Mouse (Mus musculus) C2C12 (cell line): ENCODE measurements around the gene Pappa. TPM values are rescaled to one million over a fixed set of nuclear protein-coding genes. Genes with fewer than 3 reads are reported as not detected.

Experiments used
- H3K27me3 ChIP-seq: one replicate; pipeline ENCODE4 v1.6.1; 2011; ENCODE audit not compliant: control insufficient read depth, insufficient read depth, insufficient read length
- H3K36me3 ChIP-seq: one replicate; pipeline ENCODE4 v1.6.1; 2011; ENCODE audit not compliant: control insufficient read depth, insufficient read depth
- H3K4me3 ChIP-seq: one replicate; pipeline ENCODE4 v1.5.1; 2011; ENCODE audit warnings: mild to moderate bottlenecking, control low read depth; ENCODE audit not compliant: poor library complexity, insufficient read depth, severe bottlenecking
- H3K79me2 ChIP-seq: one replicate; pipeline ENCODE4 v1.6.1; 2011; ENCODE audit not compliant: control insufficient read depth, insufficient read depth
- H3K79me3 ChIP-seq: one replicate; pipeline ENCODE4 v1.6.1; 2011; ENCODE audit warnings: low read depth, control low read depth
- H3ac ChIP-seq: one replicate; pipeline ENCODE3; 2011; ENCODE audit warnings: low read depth; ENCODE audit not compliant: control insufficient read depth, insufficient read length
- CEBPB ChIP-seq: IDR thresholded peaks from one replicate; pipeline ENCODE4 v1.6.1; 2011; ENCODE audit warnings: low read depth, mild to moderate bottlenecking, control low read depth, moderate library complexity
- CTCF ChIP-seq: IDR thresholded peaks from one replicate; pipeline ENCODE4 v1.5.1; 2011; ENCODE audit not compliant: control insufficient read depth, insufficient read depth, insufficient read length
- FOSL1 ChIP-seq: IDR thresholded peaks from one replicate; pipeline ENCODE4 v1.8.0; 2011; ENCODE audit warnings: mild to moderate bottlenecking, low read length; ENCODE audit not compliant: poor library complexity, insufficient read depth, severe bottlenecking
- MAX ChIP-seq: IDR thresholded peaks from one replicate; pipeline ENCODE4 v1.6.1; 2011; ENCODE audit warnings: mild to moderate bottlenecking, control low read depth
- MYOD1 ChIP-seq: IDR thresholded peaks from one replicate; pipeline ENCODE4 v1.6.1; 2011; ENCODE audit warnings: low read depth; ENCODE audit not compliant: control insufficient read depth, insufficient read length
- MYOG ChIP-seq: IDR thresholded peaks from one replicate; pipeline ENCODE4 v1.6.1; 2011; ENCODE audit not compliant: control insufficient read depth, insufficient read length; ENCODE audit errors: extremely low read depth
- USF1 ChIP-seq: IDR thresholded peaks from one replicate; pipeline ENCODE4 v1.6.1; 2011; ENCODE audit warnings: low read depth, mild to moderate bottlenecking, control low read depth, moderate library complexity
- polyA plus RNA-seq: library from polyadenylated mRNA; unstranded; fragments of >200 nt; fragmentation: generic; extraction: Trizol; gene quantifications from one replicate; pipeline ENCODE4 v1.2.1, GENCODE M21; 2012; ENCODE audit warnings: missing spikeins

Gene Pappa
- polyA plus RNA-seq, 1 experiment, result 0.57 TPM

- no peak for TF ChIP-seq CEBPB
- TF ChIP-seq MYOD1, result no peak
- peak; percentile 23 for TF ChIP-seq MAX
- TF ChIP-seq CTCF, result no peak
- no peak for TF ChIP-seq FOSL1
- TF ChIP-seq MYOG, result no peak
- TF ChIP-seq USF1, result no peak
- Histone ChIP-seq H3K36me3 (no peaks in the 10 kb centered on the region), H3K4me3 (no peak overlapping the region), H3ac (no peak overlapping the region), H3K79me2 (no peaks in the 10 kb centered on the region), H3K79me3 (no peaks in the 10 kb centered on the region), H3K27me3 (no peaks in the 10 kb centered on the region)
Observed at GRCm38 (mm10) chr4:65187716-65188115, 63.7 kb downstream of the Pappa start.

GRCm38 (mm10) chr4:65188921-65189485, 65.0 kb downstream of the Pappa start:
- no peak overlapping the region for H3K4me3 ChIP-seq
- no peaks in the 10 kb centered on the region for H3K36me3 ChIP-seq
- no peaks in the 10 kb centered on the region for H3K27me3 ChIP-seq
- H3ac ChIP-seq, result no peak overlapping the region
- no peaks in the 10 kb centered on the region for H3K79me3 ChIP-seq
- TF ChIP-seq USF1, result no peak
- no peak for TF ChIP-seq MYOD1
- no peak for TF ChIP-seq FOSL1
- no peak for TF ChIP-seq CTCF
- no peak for TF ChIP-seq MYOG
- TF ChIP-seq CEBPB, result no peak
- no peak for TF ChIP-seq MAX
- no peaks in the 10 kb centered on the region for H3K79me2 ChIP-seq

DNA sequence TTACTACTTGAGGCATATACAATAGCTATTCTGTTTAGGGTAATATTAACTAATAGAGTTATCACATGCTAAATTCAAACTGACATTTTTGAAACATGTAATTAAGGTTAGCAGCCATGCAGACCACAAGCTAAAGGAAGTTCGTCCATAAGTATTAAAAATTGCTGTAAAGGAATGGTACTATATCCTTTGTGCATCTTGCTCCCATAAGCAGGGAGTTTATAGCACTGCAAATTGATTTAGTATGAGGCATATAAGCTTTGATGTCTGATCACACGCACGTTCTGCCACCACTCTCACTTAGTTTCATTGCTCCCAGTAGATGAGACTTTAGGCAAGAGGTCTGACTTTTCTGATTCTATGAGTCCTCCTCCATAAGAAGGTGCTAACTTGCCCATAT, 68.8 kb downstream of the Pappa start:
- no peaks in the 10 kb centered on the region for H3K36me3 ChIP-seq
- H3ac ChIP-seq, result no peak overlapping the region
- H3K79me2 ChIP-seq, result no peaks in the 10 kb centered on the region
- H3K79me3 ChIP-seq, result no peaks in the 10 kb centered on the region
- TF ChIP-seq USF1 (no peak), FOSL1 (no peak), MYOD1 (no peak), MAX (no peak), CTCF (no peak), CEBPB (no peak), MYOG (no peak)
- H3K27me3 ChIP-seq, result no peaks in the 10 kb centered on the region
- H3K4me3 ChIP-seq, result no peak overlapping the region

DNA sequence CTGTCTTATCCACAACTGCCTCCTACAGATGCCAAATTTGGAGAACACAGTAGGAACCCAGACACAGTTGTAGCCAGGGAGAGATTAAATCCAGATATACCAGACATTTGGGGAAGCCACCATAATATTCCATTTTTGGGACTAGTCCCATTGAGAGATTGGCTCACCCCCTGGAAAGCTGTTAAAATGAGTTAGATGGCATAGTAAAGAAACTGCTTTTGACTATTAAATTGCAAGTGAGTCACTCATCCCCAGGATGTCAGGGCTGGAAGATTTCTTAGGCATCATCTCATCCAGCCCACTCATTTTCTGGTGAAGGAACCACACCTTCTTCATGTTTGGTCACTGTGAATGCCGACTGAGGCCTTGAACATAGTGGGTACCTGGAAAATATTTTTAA, 72.0 kb downstream of the Pappa start:
- Histone ChIP-seq H3K79me3 (no peaks in the 10 kb centered on the region), H3K27me3 (no peaks in the 10 kb centered on the region), H3K36me3 (no peaks in the 10 kb centered on the region)

GRCm38 (mm10) chr4:65203666-65204065, 79.7 kb downstream of the Pappa start:
- TF ChIP-seq MYOD1 (no peak), CEBPB (peak; percentile 42)
- Histone ChIP-seq H3ac (no peak overlapping the region), H3K79me2 (no peaks in the 10 kb centered on the region), H3K4me3 (no peak overlapping the region), H3K27me3 (no peaks in the 10 kb centered on the region), H3K79me3 (no peaks in the 10 kb centered on the region), H3K36me3 (no peaks in the 10 kb centered on the region)

More for the DNA sequence above, 72.0 kb downstream of the Pappa start:
- Histone ChIP-seq H3K79me2 (no peaks in the 10 kb centered on the region), H3ac (no peak overlapping the region), H3K4me3 (no peak overlapping the region)
- TF ChIP-seq CTCF, result no peak

DNA sequence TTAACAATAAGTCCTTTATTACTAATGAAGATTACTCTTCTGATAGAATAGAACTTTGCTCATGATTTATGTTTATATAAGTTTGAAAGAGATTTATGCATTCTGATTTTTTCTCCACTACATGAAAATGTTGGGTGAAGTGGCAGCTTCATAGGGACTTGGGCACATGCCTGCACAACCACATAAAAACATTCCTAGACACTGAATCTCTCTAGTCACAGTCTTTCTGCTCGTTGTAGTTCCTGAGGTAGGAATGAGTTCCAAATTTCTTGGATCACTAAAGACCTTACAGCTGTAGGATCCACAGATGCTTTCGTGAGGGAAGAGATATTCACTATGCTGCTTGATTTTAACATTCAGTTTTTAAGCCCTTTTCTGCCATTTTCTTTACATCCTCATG, 81.5 kb downstream of the Pappa start:
- no peak overlapping the region for H3ac ChIP-seq
- no peaks in the 10 kb centered on the region for H3K79me3 ChIP-seq
- no peaks in the 10 kb centered on the region for H3K27me3 ChIP-seq
- H3K4me3 ChIP-seq, result no peak overlapping the region
- no peaks in the 10 kb centered on the region for H3K36me3 ChIP-seq
- TF ChIP-seq MYOG, result no peak
- no peak for TF ChIP-seq MAX
- no peak for TF ChIP-seq MYOD1
- no peak for TF ChIP-seq CEBPB
- no peak for TF ChIP-seq USF1
- no peak for TF ChIP-seq FOSL1
- TF ChIP-seq CTCF, result no peak
- no peaks in the 10 kb centered on the region for H3K79me2 ChIP-seq
